Mouse (Mus musculus) testis, adult 2 months (tissue): ENCODE results near the gene Cpsf4l. TPM values are rescaled to one million over a fixed set of nuclear protein-coding genes. Genes with fewer than 3 reads are reported as not detected.

ENCODE experiments used
- H3K27ac ChIP-seq: fragments of 200-500 bp; 2 replicates; pipeline ENCODE4 v1.5.1; 2012; ENCODE audit warnings: low read depth, low read length; ENCODE audit not compliant: control insufficient read depth, insufficient read depth
- H3K27me3 ChIP-seq: fragments of 200-500 bp; 2 replicates; pipeline ENCODE4 v1.6.1; 2012; ENCODE audit warnings: mild to moderate bottlenecking, low read length, moderate library complexity; ENCODE audit not compliant: control insufficient read depth, insufficient read depth
- H3K36me3 ChIP-seq: fragments of 200-500 bp; 2 replicates; pipeline ENCODE4 v1.6.1; 2012; ENCODE audit warnings: mild to moderate bottlenecking, low read length; ENCODE audit not compliant: control insufficient read depth, insufficient read depth
- H3K4me1 ChIP-seq: fragments of 200-500 bp; 2 replicates; pipeline ENCODE4 v1.6.1; 2012; ENCODE audit warnings: low read length; ENCODE audit not compliant: control insufficient read depth, insufficient read depth
- H3K4me3 ChIP-seq: fragments of 200-500 bp; 2 replicates; pipeline ENCODE4 v1.5.1; 2012; ENCODE audit warnings: low read depth, mild to moderate bottlenecking, low read length, moderate library complexity, mixed read lengths; ENCODE audit not compliant: control insufficient read depth
- CTCF ChIP-seq: fragments of 200-500 bp; IDR thresholded peaks from 2 replicates; pipeline ENCODE4 v1.5.1; 2012; ENCODE audit warnings: low read depth, mild to moderate bottlenecking, inconsistent platforms, low read length, moderate library complexity; ENCODE audit not compliant: control insufficient read depth, insufficient read depth, insufficient replicate concordance
- POLR2A ChIP-seq: fragments of 200-500 bp; IDR thresholded peaks from 2 replicates; pipeline ENCODE4 v1.6.1; 2012; ENCODE audit warnings: low read depth, mild to moderate bottlenecking, inconsistent platforms, low read length, moderate library complexity; ENCODE audit not compliant: control insufficient read depth
- polyA plus RNA-seq: library from polyadenylated mRNA; depleted of rRNA; stranded (reverse); fragments of >200 nt; gene quantifications from 2 replicates; pipeline ENCODE4 v1.2.3, GENCODE M21; 2012

Cpsf4l gene
- polyA plus RNA-seq, 1 experiment, result 80.7 TPM

DNA sequence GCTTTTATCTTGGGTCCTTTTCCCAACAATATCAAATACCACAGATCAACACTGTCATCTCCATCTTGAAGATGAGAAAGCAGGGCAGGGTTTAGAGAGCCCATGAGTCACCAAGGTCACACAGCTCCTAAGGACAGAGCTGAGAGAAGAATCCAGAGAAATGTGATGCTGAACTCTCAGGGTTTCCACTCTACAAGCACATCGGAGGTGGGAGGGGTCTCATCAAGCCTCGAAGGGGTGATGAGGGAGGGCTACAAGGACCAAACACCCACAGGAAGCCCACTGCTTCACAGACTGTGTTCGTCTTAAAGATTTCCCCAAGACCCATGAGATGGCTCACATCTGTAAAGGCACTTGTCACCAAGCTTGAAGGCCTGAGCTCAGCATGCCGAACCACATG, 36.1 kb upstream of the Cpsf4l start:
- Histone ChIP-seq H3K36me3 (peaks cover 1% of the 10 kb centered on the region; the same call in 1 of the 2 replicates), H3K4me1 (peaks cover 29% of the 10 kb centered on the region), H3K27ac (no peak overlapping the region), H3K4me3 (no peak overlapping the region), H3K27me3 (no peaks in the 10 kb centered on the region)
- TF ChIP-seq CTCF (no peak), POLR2A (no peak)

DNA sequence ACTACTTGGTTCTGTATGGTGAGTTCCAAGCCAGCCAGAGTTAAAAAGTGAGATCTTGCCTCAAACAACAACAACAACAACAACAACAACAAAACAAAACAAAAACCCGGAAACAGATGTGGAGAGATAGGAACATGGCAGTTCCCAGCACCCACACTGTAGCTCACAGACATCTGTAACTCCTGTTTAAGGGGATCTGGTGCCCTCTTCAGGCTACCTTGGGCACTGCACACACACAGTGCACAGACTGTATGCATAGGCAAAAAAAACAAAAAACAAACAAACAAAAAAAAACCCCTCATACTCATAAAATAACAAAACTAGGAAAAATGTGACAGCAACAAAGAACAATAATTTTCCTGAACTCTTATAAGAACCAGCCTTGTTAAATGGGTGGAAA, 33.2 kb upstream of the Cpsf4l start:
- TF ChIP-seq POLR2A (no peak), CTCF (peak; percentile 36; the same call in 1 of the 2 replicates)
- H3K27ac ChIP-seq, result no peak overlapping the region
- peaks cover 11% of the 10 kb centered on the region for H3K4me1 ChIP-seq
- H3K36me3 ChIP-seq, result peaks cover 1% of the 10 kb centered on the region; the same call in 1 of the 2 replicates
- no peaks in the 10 kb centered on the region for H3K27me3 ChIP-seq
- no peak overlapping the region for H3K4me3 ChIP-seq

DNA sequence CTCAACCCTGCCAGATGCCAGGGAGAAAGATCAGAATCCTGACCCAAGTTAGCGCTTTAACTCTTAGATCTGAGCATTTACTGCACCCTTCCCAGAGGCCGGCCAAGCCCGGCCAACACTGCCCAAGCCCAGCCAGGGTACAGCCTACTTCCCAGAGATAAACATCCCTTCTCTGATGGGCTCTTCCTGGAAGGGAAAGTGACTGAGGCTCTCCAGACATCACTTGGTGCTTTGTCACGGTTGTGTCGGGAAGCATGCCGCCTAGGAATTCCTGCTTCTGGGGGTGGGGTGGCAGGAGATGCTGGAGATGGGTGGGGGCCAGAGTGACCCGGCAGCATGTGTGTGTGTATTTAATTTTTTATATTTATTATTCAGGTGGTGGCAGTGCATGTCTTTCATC, 30.3 kb upstream of the Cpsf4l start:
- no peaks in the 10 kb centered on the region for H3K27me3 ChIP-seq
- peaks cover 4% of the 10 kb centered on the region; the same call in 1 of the 2 replicates for H3K36me3 ChIP-seq
- no peak overlapping the region for H3K4me3 ChIP-seq
- TF ChIP-seq POLR2A (no peak), CTCF (no peak)
- peaks cover 10% of the 10 kb centered on the region for H3K4me1 ChIP-seq
- no peak overlapping the region for H3K27ac ChIP-seq

DNA sequence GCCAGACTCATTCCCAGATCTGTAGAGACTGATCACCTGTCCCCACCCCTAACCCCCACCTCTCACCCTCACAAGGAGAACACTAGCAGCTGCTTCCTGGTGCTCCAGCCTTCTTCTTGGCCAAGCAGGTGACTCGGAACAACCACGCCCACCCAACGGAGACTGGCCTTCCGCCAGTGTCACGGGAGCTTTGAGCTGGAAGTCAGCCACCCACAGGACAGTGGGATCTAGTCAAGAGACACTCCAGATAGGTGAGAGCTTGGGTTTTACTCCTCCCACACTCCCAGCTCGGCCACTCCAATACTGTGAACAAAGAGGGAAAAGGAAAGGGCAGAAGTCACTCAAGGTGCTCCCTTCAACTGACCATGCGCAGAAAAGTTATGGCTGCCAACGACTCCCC, 29.4 kb upstream of the Cpsf4l start:
- Histone ChIP-seq H3K36me3 (peaks cover 4% of the 10 kb centered on the region; the same call in 1 of the 2 replicates), H3K4me3 (no peak overlapping the region), H3K27ac (no peak overlapping the region), H3K4me1 (peaks cover 13% of the 10 kb centered on the region), H3K27me3 (no peaks in the 10 kb centered on the region)
- TF ChIP-seq CTCF (no peak), POLR2A (no peak)

DNA sequence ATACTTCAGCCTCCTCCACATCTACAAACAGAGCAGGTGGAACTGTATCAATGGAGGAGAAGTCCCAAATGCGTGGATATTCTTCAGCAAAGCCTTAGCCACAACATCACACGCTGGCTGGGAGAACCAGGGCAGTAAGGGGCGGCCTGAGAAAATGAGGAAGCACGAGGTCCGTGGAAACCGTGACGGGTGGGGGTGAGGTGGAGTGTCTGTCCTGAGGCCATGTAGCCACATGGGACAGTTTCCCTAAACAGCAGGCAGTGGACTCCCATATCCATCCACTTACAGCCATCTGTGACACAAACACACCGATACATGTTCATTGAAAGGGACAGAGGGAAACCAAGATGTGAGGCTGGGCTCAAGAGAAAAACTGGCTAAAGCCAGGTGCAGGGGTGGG, 28.1 kb upstream of the Cpsf4l start:
- H3K27me3 ChIP-seq, result no peaks in the 10 kb centered on the region
- peaks cover 4% of the 10 kb centered on the region; the same call in 1 of the 2 replicates for H3K36me3 ChIP-seq
- H3K4me1 ChIP-seq, result peaks cover 15% of the 10 kb centered on the region
- TF ChIP-seq POLR2A, result no peak
- no peak for TF ChIP-seq CTCF
- H3K27ac ChIP-seq, result no peak overlapping the region
- no peak overlapping the region for H3K4me3 ChIP-seq

DNA sequence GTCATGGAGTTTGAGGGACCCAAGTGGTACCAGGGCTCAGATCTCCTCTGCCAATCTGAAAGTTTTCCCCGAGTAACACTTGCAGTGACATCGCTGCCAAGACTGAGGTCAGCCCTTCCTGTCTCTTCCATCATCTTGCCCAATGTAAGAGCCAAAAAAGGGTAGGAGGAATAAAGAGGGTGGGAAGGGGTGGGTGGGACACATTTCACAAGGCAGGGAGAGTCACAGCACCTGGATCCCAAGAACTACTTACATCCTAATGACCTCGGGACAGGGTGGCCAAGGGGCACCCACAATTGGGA, 27.7 kb upstream of the Cpsf4l start:
- H3K4me3 ChIP-seq, result no peak overlapping the region
- no peak for TF ChIP-seq CTCF
- TF ChIP-seq POLR2A, result no peak
- H3K27me3 ChIP-seq, result no peaks in the 10 kb centered on the region
- H3K4me1 ChIP-seq, result peaks cover 15% of the 10 kb centered on the region
- H3K27ac ChIP-seq, result no peak overlapping the region
- peaks cover 4% of the 10 kb centered on the region; the same call in 1 of the 2 replicates for H3K36me3 ChIP-seq

DNA sequence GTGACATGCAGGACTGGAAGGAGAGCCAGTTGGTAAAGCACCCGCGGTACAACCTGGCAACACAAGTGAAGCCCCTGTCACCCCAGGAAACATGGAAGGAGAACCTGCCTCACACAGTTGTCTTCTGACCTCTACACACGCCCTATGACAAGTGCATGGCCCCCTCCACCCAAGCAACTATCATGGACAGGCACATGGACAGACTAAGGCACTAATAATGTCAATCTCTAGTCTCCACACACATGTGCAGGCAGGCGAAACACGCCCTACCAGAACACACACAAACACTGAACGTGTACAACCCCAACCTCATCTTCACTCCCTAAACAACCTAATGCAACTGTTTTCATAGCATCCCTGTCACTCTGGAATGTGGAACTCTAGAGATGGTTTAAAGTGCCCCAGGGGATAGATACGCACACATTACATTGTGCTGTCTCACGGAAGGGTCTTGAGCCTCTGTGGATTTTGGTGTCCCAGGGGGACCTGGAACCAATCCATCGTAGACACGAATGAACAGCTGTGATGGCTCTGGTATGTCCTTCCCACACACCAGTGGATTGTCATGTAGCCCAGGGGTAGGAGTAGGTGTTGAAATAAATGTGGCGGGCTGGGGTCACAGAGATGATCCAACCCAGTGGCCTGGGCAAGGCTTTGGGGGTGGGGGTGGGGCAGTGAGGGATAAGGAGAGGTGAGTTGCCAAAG, 27.2 kb upstream of the Cpsf4l start:
- Histone ChIP-seq H3K27me3 (no peaks in the 10 kb centered on the region), H3K4me1 (peaks cover 17% of the 10 kb centered on the region)

DNA sequence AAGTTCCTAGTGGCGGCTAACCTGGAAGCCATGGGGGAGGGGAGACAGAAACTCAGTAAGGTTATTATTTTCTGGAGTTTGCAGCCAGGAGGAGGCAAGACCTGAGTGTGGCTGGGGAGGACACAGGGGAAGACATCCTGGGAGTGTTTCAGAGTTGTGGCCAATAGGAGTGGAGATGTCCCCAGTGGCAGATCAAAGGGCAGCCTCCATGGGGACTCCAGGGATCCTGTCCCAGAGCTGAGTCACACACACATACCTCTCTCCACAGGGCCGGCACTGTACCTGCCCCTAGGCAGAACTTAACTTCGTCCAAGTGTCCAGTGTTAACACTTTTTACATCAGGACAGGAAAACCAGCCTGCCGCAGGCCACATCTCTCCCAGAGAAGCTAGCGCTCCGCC, 25.3 kb upstream of the Cpsf4l start:
- no peak for TF ChIP-seq CTCF
- TF ChIP-seq POLR2A, result no peak
- H3K4me1 ChIP-seq, result peaks cover 25% of the 10 kb centered on the region
- peaks cover 3% of the 10 kb centered on the region; the same call in 1 of the 2 replicates for H3K36me3 ChIP-seq
- H3K27ac ChIP-seq, result no peak overlapping the region
- H3K27me3 ChIP-seq, result no peaks in the 10 kb centered on the region
- H3K4me3 ChIP-seq, result no peak overlapping the region

More for the DNA sequence above, 27.2 kb upstream of the Cpsf4l start:
- TF ChIP-seq POLR2A (no peak), CTCF (no peak)
- Histone ChIP-seq H3K4me3 (no peak overlapping the region), H3K36me3 (peaks cover 3% of the 10 kb centered on the region; the same call in 1 of the 2 replicates), H3K27ac (no peak overlapping the region)
